Mouse (Mus musculus): ENCODE measurements around the gene Vrk1.

The Vrk1 gene

GRCm38 (mm10) chr12:106010065-106010915, at the start of gene Vrk1:
TSS of gene Vrk1 (plus strand) at chr12:106010228.
- peak; percentile 88 to 93 for DNase-seq

GRCm38 (mm10) chr12:105960592-105961330, 49.3 kb upstream of the Vrk1 start:
- DNase-seq = no peak

GRCm38 (mm10) chr12:105961667-105962066, 48.4 kb upstream of the Vrk1 start:
- no peak for DNase-seq

- DNase-seq = peak; percentile 87 to 90
Observed at GRCm38 (mm10) chr12:105962103-105963011, 47.7 kb upstream of the Vrk1 start.

DNA sequence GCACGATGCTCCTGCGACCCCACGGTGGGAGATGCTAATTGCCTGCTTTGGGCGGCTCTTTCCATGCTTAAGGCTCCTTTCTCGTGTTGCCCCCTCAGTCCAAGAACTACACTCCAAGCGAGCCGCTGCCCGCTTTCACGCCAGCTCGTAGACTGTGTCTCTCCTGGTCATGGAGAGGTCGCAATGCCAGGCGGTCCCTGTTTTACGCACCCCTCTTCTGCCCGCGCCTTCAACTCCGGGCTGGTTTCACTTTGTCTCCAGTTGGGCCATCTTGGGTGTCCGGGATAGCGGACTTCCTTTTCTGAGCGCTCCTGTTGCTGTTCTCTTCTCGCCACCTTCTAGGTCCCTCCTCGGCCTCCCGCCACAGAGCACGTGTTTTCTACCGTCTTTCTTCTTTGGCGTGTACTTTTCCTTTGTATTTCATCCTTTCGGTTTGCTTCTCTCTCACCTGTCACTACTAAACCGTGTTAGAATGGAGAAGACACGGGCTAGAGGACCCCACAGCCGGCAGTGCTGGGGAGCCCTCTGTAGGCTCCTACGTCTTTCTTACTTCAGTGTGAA, 46.9 kb upstream of the Vrk1 start:
- peak; percentile 22 to 31 for DNase-seq

DNA sequence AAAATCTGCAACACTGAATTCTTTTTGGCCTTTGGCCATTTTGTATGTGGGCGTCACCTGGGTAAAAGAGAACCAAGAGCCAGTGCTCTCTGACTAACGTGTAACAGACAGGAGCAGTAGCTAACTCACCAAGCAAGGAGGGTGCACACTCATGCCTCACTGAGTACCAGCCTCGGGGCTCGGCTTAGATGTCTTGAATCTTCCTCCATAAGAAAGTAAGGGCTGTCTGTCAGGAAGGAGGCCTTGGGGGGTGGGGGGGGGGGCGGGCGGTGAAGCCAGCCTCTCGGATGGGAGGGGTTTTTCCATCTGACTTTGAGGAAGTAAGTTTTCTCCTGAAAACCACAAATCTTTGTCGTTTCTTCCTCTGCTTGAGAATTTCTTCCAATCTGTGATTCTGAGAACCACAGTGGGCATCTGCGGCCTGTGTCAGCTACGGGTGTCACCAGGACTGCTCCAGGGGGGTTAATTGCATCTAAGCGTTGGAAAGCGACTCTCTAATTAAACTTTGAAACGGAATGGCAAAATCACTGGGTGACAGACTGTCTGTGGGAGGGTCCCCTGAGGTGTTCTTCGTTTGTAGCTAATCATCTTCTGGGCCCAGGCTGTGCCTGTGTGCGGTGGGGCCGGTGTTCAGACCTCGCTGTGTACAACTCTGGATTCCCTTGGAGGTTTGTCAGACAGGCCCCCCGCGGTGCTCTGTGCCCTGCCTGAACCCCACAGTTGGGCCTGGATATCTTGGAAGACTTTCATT, 43.0 kb upstream of the Vrk1 start:
- no peak for DNase-seq

- DNase-seq = no peak
Observed at GRCm38 (mm10) chr12:105967806-105968205, 42.2 kb upstream of the Vrk1 start.

GRCm38 (mm10) chr12:105971182-105971581, 38.8 kb upstream of the Vrk1 start:
- peak; percentile 35 to 43 for DNase-seq

DNA sequence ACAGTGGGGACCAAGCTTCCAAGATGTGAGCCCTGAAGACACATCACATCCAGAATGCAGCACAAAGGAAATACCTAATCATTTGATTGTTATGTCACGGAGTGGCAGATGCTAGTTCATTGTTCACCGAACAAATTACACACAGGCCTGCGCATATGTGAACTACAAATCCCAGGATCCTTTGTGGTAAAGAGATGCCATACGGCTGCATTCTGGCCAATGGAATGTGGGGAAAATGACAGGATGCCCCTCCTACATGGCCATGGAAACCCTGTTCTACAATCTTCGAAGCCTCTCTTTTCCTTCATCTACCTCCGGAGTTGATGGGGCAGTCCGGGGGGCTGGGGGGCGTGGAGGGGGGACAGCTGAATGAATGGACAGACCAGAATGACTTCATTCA, 37.4 kb upstream of the Vrk1 start:
- no peak for DNase-seq

- no peak for DNase-seq
Observed at GRCm38 (mm10) chr12:105973691-105974090, 36.3 kb upstream of the Vrk1 start.

DNA sequence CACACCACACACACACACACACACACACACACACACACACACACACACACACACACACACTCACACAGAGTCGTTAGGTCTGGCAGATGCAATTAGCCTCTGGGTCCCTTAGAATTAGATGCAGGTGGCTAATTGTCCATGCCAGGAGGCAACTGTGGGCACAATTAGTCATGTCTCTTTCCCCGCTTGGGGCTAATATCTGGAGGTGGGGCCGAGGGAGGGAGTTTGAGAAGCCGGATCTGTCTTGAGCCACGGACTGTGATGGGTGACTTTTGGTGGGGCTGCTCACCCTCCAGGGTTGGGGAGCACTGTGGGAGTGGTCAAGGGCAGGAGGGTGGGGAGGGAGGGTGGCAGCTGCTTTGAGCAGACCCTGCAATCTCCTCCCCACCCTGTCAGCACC, 35.9 kb upstream of the Vrk1 start:
- no peak for DNase-seq

GRCm38 (mm10) chr12:105981121-105981973, 28.7 kb upstream of the Vrk1 start:
- DNase-seq = no peak

GRCm38 (mm10) chr12:105981974-105982305, 28.1 kb upstream of the Vrk1 start:
- DNase-seq = no peak

GRCm38 (mm10) chr12:105982598-105982997, 27.4 kb upstream of the Vrk1 start:
- no peak for DNase-seq

DNA sequence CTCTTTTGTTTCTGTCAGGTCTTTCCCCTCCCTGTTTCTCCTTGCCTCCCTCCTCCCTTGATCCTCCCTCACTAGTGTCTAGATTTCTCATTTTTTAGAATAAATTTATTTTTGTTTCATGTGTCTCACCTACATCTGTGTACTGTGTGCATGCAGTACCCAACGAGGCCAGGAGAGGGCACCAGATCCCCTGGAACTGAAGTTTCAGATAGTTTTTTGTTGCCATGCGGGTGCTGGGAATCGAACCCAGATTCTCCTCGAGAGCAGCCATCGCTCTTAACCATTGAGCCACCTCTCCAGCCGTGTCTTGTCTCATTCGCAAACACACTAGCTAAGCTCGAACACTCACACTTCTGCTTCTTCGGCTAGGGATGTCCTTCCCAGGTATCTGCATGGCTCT, 26.5 kb upstream of the Vrk1 start:
- no peak for DNase-seq

GRCm38 (mm10) chr12:105988434-105988833, 21.6 kb upstream of the Vrk1 start:
- no peak for DNase-seq

DNA sequence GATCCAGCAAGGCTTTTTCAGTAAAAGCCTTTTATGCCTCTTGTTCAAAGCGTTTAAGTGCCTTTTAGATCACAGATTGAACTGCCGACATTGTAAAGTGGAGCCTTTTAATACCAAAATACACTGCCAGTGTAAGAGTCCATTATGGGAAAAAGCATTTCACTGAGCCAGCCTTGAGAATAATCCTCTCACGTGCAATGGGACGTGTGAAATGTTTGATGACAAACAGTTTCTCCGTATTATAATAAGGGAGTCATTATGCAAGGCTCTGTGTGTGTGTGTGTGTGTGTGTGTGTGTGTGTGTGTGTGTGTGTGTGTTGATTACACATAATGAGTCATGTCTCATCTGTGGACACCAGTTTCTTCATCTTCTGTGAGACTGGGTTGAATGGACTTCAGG, 17.3 kb upstream of the Vrk1 start:
- no peak for DNase-seq

DNA sequence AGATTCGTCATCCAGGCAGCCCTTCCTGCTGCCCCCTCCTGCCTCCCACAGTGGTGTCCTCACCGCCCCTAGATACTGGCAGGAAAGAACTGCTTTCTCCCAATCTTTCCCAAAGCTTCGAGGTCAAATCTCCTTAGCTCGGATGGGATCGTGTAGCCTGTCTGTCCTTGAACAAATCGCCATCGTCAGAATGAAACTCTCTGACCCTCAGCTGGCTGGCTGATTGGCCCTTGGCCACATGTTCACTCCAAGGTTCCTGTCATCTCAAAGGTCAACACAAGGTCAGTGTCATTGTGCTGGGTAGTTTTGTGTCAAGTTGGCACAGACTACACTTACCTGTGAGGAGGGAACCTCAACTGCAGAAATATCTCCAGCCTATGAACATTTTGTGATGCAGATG, 16.7 kb upstream of the Vrk1 start:
- DNase-seq = no peak

DNA sequence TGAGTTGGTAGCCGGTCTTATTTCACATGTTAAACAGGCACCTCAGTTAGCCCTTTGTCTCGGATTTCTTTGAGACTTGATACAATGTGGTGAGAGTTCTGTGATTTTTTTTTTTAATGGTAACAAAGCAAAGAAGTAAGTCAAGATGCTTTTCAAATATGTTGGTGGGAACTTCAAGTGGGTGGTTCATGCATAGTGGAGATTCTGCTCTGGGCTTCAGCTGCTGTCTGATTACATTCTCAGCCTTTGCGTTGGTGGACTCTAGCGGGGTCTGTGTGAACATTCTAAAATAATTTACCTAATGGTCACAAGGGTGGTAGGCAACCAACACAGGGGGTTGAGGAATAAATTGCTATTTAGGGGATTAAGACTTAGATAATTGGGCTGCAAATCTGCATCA, 14.1 kb upstream of the Vrk1 start:
- DNase-seq = no peak

DNA sequence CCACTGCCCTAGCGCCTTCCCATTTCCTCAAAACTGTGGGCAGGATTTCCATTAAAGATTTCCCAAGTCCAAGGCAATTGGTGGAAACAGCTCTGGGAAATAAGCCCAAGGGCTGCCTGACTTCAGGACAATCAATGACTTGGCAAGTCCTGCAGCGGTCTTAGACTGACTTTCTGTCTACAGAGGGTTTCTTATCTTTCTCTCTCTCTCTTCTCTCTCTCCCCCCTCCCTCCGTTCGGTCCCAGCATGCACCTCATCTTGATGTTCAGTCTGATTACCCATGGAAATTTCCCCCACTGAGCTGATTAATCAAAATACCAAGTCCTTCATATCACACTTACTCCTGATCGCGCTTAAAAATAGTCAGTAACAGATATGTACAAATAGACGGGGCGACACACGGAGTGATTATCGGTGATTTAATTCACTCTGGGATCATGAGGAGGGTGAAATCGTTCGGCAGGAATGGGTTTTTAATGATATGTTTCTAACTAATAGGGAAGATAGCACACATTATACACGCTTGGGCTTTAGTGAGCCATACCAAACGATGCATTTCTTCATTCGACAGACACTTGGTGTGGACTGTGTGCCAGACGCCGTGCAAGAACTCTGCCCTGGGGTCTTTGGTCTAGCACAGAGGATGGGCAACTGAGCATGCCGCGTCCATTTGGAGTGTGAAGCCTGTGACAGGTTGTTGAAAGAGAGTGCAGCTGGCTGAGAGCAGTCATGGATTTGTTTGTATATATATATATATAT, 12.8 kb upstream of the Vrk1 start:
- no peak for DNase-seq

Measured in thymus, postnatal 36 days (tissue).